Mouse (Mus musculus) MEL (cell line): ENCODE data around the gene Gm7073.

Experiments
- CTCF ChIP-seq, 3 experiments: IDR thresholded peaks in 2 of 3; conservative IDR thresholded peaks in 1 of 3; 2 replicates each; pipeline ENCODE4 v1.5.1; 2011 to 2012; ENCODE audit warnings: low read length in 3 of 3, low read depth in 2 of 3, mild to moderate bottlenecking in 2 of 3, improper control_type of control experiment in 1 of 3, inconsistent platforms in 1 of 3, mixed read lengths in 1 of 3, moderate library complexity in 1 of 3; ENCODE audit not compliant: control insufficient read depth in 1 of 3, insufficient read depth in 1 of 3, poor library complexity in 1 of 3, severe bottlenecking in 1 of 3
- EP300 ChIP-seq, 2 experiments: IDR thresholded peaks; 2 replicates each; pipeline ENCODE4 v1.6.1; 2011; ENCODE audit warnings: improper control_type of control experiment in 2 of 2, low read length in 2 of 2, low read depth in 1 of 2, mild to moderate bottlenecking in 1 of 2
- HCFC1 ChIP-seq: IDR thresholded peaks from 2 replicates; pipeline ENCODE4 v1.6.1; 2012; ENCODE audit warnings: low read depth, mild to moderate bottlenecking, inconsistent platforms, low read length, improper control_type of control experiment, moderate library complexity
- MAZ ChIP-seq: IDR thresholded peaks from 2 replicates; pipeline ENCODE4 v1.6.1; 2012; ENCODE audit warnings: low read depth, mild to moderate bottlenecking, inconsistent platforms, low read length, improper control_type of control experiment
- POLR2A ChIP-seq, 2 experiments: IDR thresholded peaks; 2 replicates each; pipeline ENCODE4 v1.6.1; 2011 to 2012; ENCODE audit warnings: low read length in 2 of 2, mild to moderate bottlenecking in 2 of 2, control low read depth in 1 of 2, improper control_type of control experiment in 1 of 2, low read depth in 1 of 2, moderate library complexity in 1 of 2; ENCODE audit not compliant: control insufficient read depth in 1 of 2, insufficient read depth in 1 of 2, poor library complexity in 1 of 2
- TBP ChIP-seq: IDR thresholded peaks from 2 replicates; pipeline ENCODE4 v1.8.0; 2011; ENCODE audit warnings: low read depth, low read length, improper control_type of control experiment
- TCF12 ChIP-seq: IDR thresholded peaks from 2 replicates; pipeline ENCODE4 v1.6.1; 2014; ENCODE audit warnings: low read depth, mild to moderate bottlenecking, inconsistent platforms, low read length, improper control_type of control experiment, moderate library complexity
- ZNF384 ChIP-seq: IDR thresholded peaks from 2 replicates; pipeline ENCODE4 v1.6.1; 2012; ENCODE audit warnings: low read depth, mild to moderate bottlenecking, inconsistent platforms, low read length, improper control_type of control experiment

DNA sequence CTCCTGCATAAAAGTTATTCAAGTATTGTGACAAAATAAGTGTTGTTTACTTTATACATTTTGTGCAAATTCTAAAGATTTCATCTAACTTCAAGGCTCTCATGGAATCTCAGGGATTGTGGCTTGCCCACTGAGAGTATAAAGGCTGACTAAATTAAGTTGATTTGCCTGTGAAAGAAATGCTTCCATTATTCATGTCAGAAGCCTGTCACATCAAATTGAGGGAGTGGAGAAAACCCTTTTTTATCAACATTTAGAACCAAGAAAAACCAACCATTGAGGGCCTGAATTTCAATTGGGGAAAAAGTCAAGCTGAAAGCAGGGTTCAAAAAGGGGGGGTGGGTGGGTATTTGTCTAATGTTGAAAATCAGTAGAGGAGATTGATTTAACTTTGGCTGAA lies 30.0 kb upstream of the Gm7073 start:
- TF ChIP-seq TBP (no peak), HCFC1 (no peak), CTCF (IDR thresholded peaks at IDR 0.05 in 2 of 3, conservative IDR thresholded peaks at IDR 0.05 in 1 of 3; ENCODE audit: control insufficient read depth in 1 of 3, insufficient read depth in 1 of 3, low read depth in 2 of 3, low read length in 3 of 3, poor library complexity in 1 of 3, severe bottlenecking in 1 of 3) (no peak), EP300 (IDR thresholded peaks at IDR 0.05; ENCODE audit: low read depth in 1 of 2, low read length in 2 of 2) (no peak), MAZ (no peak), TCF12 (no peak), POLR2A (IDR thresholded peaks at IDR 0.05; ENCODE audit: control insufficient read depth in 1 of 2, insufficient read depth in 1 of 2, low read depth in 1 of 2, low read length in 2 of 2, poor library complexity in 1 of 2) (no peak), ZNF384 (no peak)
